Mouse (Mus musculus): ENCODE measurements around the gene Ocln.

GRCm38 (mm10) chr13:100547269-100547668 is 5.2 kb downstream of the Ocln start:
- TF ChIP-seq CTCF (IDR thresholded peaks at IDR 0.05; ENCODE audit: borderline replicate concordance, insufficient read depth, low read length) (no peak), POLR2A (IDR thresholded peaks at IDR 0.05; ENCODE audit: low read depth, low read length) (no peak)
